Mouse (Mus musculus): Measurements from ENCODE around the gene Zfp768.

DNA sequence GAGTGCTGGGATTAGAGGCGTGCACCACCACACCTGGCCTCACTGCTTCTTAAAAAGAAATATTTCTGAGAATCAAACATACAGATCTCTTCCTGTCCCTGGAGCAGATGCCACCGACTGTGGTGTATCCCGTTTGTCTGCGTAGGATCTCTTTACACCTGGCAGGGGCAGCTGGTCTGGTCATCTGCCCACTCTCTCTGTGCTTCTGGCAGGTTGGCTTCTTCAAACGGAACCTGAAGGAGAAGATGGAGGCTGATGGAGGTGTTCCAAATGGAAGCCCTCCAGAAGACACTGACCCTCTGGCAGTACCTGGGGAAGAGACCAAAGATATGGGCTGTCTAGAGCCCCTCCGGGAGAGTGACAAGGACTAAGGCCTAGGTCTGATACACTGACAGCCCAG lies 12.1 kb downstream of the Zfp768 start:
- no peak for TF ChIP-seq POLR2A (IDR thresholded peaks at IDR 0.05; ENCODE audit: insufficient read length, low read depth)
- TF ChIP-seq MAX (IDR thresholded peaks at IDR 0.05; ENCODE audit: low read depth), result no peak
- no peak for TF ChIP-seq E2F4 (IDR thresholded peaks at IDR 0.05; ENCODE audit: insufficient read depth)
- TF ChIP-seq USF1 (IDR thresholded peaks at IDR 0.05; ENCODE audit: low read depth), result no peak

Data from myocyte (in vitro differentiated cells).